Mouse (Mus musculus): ENCODE measurements around the gene Anapc1.
"Not testable (repeated sequence)": the region's sequence is repeated elsewhere in the genome, so short reads cannot be mapped to it uniquely, and the experiment has no call there.

The Anapc1 gene

GRCm38 (mm10) chr2:128697047-128697446 lies 9.9 kb upstream of the Anapc1 start:
- DNase-seq (ENCODE audit: low spot score) = no peak

DNA sequence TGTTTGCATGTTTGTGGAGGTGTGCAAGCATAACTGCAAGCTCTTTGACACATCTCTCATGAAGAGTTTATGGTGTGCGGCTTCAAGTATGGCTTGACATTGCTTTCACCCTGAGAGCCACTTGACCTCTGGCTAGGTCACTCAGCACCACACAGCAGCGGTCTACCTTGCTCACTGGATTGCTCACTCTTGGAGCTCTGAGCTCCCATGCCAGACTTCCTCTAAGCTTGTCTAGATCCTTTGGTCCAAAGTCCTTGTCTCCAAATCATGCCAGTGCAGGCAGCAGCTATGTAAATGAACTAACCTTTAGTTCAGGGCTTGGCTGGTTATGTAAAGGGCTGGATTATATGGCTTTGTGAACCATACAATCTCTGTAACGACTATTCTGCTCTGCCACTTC lies 9.2 kb upstream of the Anapc1 start:
- DNase-seq (ENCODE audit: low spot score) = no peak

DNA sequence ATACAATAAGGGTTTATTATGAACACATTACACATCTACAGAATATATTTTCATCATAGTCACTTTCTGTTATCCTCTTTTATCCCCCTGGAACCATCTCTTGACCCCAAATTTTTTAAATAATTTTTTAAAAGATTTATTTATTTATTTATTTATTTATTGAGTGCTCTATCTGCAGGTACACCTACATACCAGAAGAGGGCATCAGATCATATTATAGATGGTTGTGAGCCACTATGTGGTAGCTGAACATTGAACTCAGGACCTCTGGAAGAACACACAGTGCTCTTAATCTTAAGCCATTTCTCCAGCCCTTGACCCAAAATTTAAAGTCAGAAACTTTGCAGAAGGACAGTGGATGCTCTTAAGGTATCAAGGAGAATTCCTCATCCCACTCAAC lies 7.4 kb upstream of the Anapc1 start:
- DNase-seq (ENCODE audit: low spot score) = no peak

GRCm38 (mm10) chr2:128693828-128694227 lies 6.6 kb upstream of the Anapc1 start:
- DNase-seq (ENCODE audit: low spot score) = not testable (repeated sequence)

- no peak for DNase-seq (ENCODE audit: low spot score)
Observed at GRCm38 (mm10) chr2:128693236-128693635, 6.0 kb upstream of the Anapc1 start.

GRCm38 (mm10) chr2:128692771-128693170 lies 5.6 kb upstream of the Anapc1 start:
- no peak for DNase-seq (ENCODE audit: low spot score)

DNA sequence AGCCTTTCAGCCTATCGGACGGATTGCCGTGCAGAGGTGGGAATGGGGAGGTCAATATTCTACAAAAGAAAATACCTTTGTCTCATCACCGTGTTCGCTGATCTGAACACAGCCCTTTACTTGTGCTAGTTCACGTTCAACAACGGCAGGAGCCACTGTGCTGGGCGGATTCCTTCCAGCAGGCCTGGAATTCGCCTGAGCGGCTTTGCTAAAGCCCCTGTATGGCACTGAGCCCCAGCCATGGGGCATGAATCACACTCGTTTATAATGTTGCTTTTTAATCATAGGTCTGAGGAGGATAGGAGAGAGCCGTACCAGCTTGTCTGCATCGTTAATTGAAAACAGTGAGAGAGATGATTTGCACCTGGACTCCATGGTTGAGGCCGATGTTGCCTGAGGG lies 5.1 kb upstream of the Anapc1 start:
- no peak for DNase-seq (ENCODE audit: low spot score)

- no peak for DNase-seq (ENCODE audit: low spot score)
Observed at GRCm38 (mm10) chr2:128687558-128688120, 448 bp upstream of the Anapc1 start.

DNA sequence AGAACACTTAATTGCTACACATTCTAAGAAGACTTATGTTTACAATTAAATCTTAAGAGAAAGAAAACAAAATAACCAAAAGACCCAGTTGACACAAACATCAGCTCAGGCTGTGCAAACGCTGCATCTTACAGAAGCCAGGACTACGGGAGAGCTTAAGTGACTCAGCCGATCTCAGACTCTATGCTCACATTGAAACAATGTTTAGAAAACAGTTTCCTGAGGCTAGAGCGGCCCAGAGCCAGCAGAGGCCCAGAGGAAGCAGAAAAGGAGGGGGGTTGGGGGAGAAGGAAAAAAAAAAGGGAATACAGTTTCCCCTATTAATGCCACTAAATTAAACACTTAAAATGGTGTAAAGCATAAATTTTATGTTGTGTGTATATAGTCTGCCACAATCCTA lies 6.5 kb downstream of the Anapc1 start:
- DNase-seq (ENCODE audit: low spot score) = no peak

DNA sequence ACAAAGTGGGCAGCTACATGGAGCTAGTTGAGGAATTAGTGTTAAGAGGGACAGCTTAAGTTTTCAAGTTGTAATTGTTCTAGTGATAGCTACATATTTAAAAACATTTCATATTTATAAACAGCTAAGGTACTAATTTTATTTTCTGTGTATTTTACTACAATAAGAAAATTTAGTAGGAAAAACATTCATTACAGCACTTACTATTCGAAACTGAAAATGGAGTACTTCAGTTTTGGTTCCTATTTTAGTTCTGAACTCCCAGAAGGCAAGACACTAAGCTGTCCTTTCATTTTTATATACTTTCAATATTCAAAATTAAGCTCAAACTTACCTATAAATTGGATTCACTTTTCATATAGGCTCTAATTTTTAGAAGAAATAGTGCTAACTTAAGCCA lies 66.6 kb downstream of the Anapc1 start:
- DNase-seq (ENCODE audit: low spot score) = no peak

- DNase-seq (ENCODE audit: low spot score) = no peak
Observed at GRCm38 (mm10) chr2:128615366-128615765, 71.8 kb downstream of the Anapc1 start.

DNA sequence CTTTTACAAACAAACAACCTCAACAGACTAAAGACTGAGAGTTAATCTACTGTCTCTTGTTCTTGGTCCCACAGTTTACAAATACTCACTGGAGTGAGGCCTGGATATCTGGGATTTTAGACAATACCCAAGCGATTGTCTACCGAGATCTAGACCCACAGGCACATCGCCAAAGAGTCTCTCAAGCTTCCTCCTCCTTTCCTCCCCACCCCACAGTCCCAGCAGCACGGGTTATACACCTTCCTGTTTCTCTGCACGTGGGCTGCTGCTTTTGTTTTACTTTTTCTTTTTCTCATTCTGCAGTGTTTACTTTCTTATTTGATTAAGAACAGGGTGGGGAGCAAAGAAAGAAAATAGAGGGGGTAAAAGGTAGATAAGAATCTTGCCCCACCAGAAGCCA lies 73.8 kb downstream of the Anapc1 start:
- no peak for DNase-seq (ENCODE audit: low spot score)

DNA sequence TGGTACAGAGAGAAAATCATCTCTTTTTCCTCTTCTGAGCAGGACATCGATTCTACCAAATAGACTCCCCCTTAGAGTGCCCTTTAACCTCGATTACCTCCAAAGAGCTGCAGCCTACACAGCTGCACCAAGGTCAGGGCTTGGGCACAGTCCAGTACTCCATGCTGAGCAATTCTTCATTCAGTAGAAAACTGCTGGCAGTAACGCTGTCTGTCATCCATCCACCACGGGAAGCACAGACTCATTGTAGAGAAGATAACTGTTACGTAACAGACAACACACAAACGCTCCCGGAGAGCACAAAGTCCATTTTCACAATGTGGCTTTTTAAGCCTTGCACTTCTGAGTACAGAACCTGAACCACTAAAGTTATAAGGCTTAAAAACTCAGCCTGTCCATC lies 74.9 kb downstream of the Anapc1 start:
- DNase-seq (ENCODE audit: low spot score) = no peak

- no peak for DNase-seq (ENCODE audit: low spot score)
Observed at GRCm38 (mm10) chr2:128611178-128611577, 76.0 kb downstream of the Anapc1 start.

GRCm38 (mm10) chr2:128609286-128609685 lies 77.9 kb downstream of the Anapc1 start:
- DNase-seq (ENCODE audit: low spot score) = no peak

DNA sequence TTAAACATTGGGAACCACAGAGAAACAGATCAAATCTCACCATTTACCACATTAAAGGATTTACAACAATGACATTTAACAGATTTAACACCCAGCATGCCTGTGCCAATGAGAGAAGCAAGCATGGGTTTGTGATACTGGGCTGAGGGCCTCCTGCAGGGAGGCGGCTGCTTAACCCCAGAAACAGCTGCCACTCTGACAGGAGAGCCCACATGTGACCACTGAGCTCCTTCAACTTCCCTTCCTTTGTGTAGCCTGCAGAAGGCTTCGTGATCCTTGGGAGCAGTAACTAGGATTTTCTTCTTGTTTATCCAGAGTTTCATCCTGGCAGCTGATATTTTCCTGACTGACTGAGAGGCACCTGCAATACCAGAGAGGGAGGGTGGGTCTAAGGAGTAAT lies 85.7 kb downstream of the Anapc1 start:
- DNase-seq (ENCODE audit: low spot score) = no peak

- DNase-seq (ENCODE audit: low spot score) = no peak
Observed at GRCm38 (mm10) chr2:128592301-128592700, 94.9 kb downstream of the Anapc1 start.

- no peak for DNase-seq (ENCODE audit: low spot score)
Observed at GRCm38 (mm10) chr2:128590909-128591308, 96.3 kb downstream of the Anapc1 start, which contains the start of gene Spdye4c. Spdye4c (plus strand) TSS chr2:128591209.

DNA sequence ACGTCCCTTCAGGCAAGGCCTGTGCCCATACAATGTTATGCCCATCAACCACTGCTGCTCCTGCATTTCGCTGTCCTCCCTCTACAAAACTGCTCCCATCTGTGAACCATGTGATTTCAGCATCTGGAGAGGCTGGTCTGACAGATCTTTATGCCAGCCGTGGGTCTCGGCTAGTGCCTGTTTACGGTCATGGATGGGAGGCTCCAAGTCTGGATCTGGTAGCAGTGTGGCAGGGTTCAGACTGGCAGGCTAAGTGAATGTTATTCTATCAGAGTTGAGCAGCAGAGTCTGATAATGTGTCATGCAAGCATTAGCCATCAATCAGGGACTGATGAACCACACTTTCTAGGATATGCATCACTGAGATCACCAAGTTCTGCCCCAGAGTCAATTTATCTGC lies 104.3 kb downstream of the Anapc1 start:
- DNase-seq (ENCODE audit: low spot score) = no peak

DNA sequence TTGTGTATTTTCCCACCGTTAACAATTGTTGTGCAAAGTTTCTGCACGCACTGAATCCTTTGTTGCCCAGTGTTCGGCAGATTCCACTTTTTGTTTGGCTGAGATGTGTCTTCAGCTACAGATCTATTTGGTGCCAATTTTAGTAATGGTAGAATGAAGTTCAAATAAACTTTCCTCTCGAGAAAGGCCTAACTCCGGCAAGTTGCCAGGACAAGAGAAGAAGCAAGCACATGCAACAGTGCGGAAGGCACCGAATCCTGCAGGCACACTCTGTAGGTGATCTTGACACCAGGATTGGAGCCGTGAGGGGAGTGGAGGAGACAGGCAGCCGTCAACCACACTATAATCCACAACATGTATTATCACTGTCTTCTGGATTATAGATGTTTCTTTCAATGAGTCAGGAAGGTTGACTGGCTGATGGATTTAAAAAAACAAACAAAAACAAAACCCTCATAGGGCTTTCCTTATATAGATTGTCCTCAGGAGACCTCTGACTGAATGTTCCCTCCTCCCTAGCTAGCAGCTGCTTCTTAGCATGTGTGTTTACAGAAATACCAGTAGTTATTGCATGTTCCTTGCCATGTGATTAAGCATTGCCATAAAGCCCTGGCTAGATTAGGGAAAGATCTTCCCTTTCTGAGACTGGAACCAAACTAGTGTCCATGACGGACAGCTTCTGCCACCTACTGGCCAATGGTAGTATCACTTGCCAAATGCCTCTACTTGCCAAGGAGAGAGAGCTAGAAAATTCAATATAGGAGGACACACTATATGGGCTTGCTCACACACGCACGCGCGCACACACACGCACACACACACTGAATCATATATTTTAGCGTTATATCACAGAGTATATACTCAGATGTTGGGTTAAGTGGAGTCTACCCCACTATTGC lies 114.2 kb downstream of the Anapc1 start:
- peak; percentile 42 for DNase-seq (ENCODE audit: low spot score)

- DNase-seq (ENCODE audit: low spot score) = no peak
Observed at GRCm38 (mm10) chr2:128571001-128571400, 116.2 kb downstream of the Anapc1 start.

GRCm38 (mm10) chr2:128568490-128568889 lies 118.7 kb downstream of the Anapc1 start:
- no peak for DNase-seq (ENCODE audit: low spot score)

- DNase-seq (ENCODE audit: low spot score) = no peak
Observed at GRCm38 (mm10) chr2:128568018-128568417, 119.2 kb downstream of the Anapc1 start.

Measured in c-Kit-positive CD71-positive TER-119-positive erythroid progenitor cells, embryonic 14.5 days (primary cell).